Mouse (Mus musculus): ENCODE results near the gene Gpr31b.
"Not testable (repeated sequence)": the region's sequence is repeated elsewhere in the genome, so short reads cannot be mapped to it uniquely, and the experiment has no call there.

Gpr31b gene

DNA sequence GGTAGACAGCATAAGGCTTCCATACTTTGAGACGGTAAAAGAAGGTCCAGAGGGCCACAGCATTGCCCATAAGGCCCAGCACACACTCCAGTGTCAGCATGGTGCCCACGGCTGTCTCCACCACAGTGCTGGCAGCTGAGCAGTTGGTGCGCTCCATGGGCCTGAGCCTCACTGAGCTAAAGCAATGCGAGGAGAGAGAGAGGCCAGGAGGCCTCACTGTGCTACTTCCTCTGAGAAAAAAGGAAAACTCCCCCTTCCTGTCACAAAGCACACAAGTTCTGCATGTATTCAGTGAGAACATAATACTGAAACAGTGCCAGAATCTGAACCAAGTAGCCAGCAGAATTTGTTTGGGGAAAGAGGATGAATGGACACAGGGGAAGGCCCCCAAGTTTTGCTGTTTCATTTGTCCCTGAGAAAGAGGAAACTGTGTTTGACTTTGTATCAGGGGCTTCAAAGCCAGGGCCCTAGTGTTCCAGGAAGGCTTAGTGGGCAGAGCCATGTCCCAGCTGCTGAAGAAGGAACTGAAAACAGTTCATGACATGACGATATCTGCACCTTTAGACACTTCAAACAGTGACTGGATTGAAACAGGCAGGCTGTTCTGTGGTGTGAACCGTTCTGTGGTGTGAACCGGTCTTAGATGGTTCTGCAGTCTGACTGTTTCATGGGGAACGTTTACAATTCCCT, at the start of gene Gpr31b:
Gene Gpr31b, minus strand, starts transcription at position 173 of the 690 bp plus-strand sequence.
- DNase-seq (ENCODE audit: extremely low read depth, low read depth): not testable (repeated sequence)

DNA sequence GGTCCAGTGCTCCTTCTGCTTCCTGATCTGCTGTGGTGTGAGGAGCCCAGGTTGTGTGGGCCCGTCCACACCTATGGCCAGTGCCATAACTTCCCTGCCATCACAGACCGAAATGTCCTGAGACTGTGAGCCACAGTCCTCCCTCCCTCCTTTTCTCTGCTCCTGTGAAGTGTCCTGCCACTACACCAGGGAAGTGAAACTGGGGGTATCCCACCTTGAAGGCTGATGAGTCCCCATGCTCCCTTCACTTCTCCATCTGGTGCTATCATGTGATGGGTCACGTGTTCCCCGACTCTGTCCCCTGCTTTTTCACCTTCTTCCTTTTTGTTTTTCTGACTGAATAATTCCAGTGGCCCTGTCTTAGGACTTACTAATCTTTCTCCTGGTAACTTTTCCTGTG, 40.9 kb upstream of the Gpr31b start:
- not testable (repeated sequence) for DNase-seq (ENCODE audit: extremely low read depth, low read depth)

DNA sequence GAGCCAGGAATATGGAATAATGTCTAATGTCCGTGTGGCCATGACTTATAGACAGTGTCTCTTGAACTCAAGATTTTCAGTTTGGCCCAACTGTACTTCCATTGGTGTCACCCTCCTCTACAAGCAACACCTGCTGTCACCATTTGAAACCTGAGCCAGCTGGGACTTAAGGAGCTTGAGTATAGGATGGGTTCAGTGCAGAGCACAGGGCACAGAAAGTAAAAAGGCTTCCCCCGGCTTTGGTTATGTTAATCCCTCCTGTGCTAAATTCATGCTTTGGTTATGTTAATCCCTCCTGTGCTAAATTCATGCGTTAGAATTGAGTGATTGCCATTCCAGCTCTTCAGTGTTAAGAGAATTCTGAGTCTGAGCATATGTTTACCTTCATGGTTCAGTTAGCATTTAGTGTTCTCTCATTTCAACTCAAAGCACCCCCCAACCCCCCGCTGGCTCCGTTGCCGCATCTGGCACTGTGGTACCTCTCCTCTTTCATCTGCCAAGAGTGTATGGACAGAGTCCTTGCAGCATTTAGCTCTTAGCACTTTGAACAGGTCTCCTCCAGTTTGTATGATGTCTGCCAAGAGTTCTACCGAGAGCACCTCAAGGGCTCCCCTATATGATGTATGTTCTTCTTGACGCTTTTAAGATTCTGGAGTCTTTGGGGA, 40.1 kb upstream of the Gpr31b start:
- DNase-seq (ENCODE audit: extremely low read depth, low read depth): not testable (repeated sequence)

DNA sequence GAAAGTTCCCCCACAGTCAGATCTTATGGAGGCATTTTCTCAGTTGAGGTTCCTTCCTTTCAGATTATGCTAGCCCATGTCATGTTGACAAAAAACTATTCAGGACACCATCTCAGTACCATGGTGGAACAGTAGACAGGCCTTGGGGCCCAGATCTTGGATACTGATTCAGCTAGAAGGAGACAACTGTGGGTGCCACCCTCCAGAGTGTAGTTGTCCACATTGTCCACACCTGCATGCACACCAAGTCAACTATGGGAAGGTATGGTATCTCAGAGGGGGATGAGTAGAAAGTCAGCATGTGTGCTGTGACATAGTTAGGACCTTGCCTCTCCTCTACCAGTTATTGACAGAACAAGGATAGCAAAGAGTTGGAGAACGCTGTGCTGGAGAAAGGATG, 39.4 kb upstream of the Gpr31b start:
- DNase-seq (ENCODE audit: extremely low read depth, low read depth): not testable (repeated sequence)

DNA sequence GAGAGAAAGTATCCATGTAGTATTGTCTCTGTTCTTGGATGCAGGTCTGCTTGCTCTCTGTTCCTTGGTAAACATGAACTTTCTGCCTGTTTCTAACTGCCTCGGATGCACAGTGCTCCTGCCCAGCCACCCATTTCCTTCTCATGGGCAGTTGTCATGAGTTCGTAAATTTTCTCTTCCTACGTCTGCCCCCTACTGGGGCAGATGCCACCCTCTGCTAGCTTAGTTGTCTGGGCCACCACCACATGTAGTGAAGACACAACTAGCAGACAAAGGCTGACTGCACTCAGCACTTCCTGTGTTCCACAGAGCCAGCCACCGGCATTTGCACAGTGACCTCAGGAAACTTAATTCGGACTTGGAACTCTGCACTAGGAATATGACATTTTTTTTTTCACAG, 17.1 kb upstream of the Gpr31b start:
- not testable (repeated sequence) for DNase-seq (ENCODE audit: extremely low read depth, low read depth)

GRCm38 (mm10) chr17:13067864-13068385, 15.8 kb upstream of the Gpr31b start:
- not testable (repeated sequence) for DNase-seq (ENCODE audit: extremely low read depth, low read depth)

- DNase-seq (ENCODE audit: extremely low read depth, low read depth): not testable (repeated sequence)
Measured at GRCm38 (mm10) chr17:13062882-13063281, 10.8 kb upstream of the Gpr31b start.

DNA sequence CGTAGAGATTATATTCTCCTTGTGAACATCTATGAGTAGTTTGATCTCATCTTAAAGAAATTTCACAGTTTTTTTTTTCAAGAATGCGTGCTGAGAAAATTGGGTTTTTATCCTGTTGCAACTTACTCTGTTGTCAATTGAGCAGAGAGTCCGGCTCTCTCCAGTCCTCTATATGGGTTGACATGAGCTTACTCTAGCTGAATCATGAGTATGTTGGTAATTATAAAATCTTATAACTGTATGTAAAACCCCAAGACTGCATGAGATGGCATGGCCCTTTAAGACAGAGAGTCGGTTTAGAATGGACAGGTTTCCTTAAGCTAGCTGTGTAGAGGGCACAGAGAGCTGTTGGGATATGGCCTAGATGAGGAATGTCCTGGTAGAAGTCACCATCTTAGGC, 8.7 kb upstream of the Gpr31b start, which contains the start of gene Tcp10b:
Gene Tcp10b, plus strand, starts transcription at position 301 of the 400 bp plus-strand sequence.
- not testable (repeated sequence) for DNase-seq (ENCODE audit: extremely low read depth, low read depth)

- peak; percentile 12 for DNase-seq (ENCODE audit: extremely low read depth, low read depth)
Measured at GRCm38 (mm10) chr17:13043846-13044673, 8.0 kb downstream of the Gpr31b start.

GRCm38 (mm10) chr17:13036627-13037192, 15.4 kb downstream of the Gpr31b start:
- not testable (repeated sequence) for DNase-seq (ENCODE audit: extremely low read depth, low read depth)

- DNase-seq (ENCODE audit: extremely low read depth, low read depth): no peak
Measured at GRCm38 (mm10) chr17:13013316-13013715, 38.8 kb downstream of the Gpr31b start.

GRCm38 (mm10) chr17:13009887-13010286, 42.2 kb downstream of the Gpr31b start:
- DNase-seq (ENCODE audit: extremely low read depth, low read depth): peak; percentile 82

GRCm38 (mm10) chr17:13008528-13008927, 43.6 kb downstream of the Gpr31b start:
- no peak for DNase-seq (ENCODE audit: extremely low read depth, low read depth)

- peak; percentile 85 for DNase-seq (ENCODE audit: extremely low read depth, low read depth)
Measured at GRCm38 (mm10) chr17:13007730-13008425, 44.2 kb downstream of the Gpr31b start.

GRCm38 (mm10) chr17:13006984-13007383, 45.1 kb downstream of the Gpr31b start:
- DNase-seq (ENCODE audit: extremely low read depth, low read depth): no peak

- DNase-seq (ENCODE audit: extremely low read depth, low read depth): not testable (repeated sequence)
Measured at GRCm38 (mm10) chr17:13006546-13006945, 45.5 kb downstream of the Gpr31b start, which contains the start of gene Sod2. Sod2 (plus strand) TSS chr17:13006846.

DNA sequence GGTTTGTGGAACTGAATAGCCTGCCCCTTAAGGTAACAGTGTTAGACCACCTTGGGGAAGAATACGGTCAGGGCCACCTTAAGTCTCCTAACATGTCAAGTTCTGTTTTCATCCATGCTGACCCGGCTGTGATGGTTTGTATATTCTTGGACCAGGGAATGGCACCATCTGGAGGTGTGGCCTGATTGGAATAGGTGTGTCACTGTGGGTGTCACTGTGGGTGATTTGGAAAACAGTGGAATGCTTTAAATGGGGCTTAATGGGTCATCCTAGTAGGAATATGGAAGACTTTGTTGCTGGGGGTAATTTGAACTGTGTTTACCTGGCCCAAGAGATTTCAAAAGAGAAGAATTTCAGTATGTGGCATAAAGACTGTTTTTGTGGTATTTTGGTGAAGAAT, 47.7 kb downstream of the Gpr31b start:
- DNase-seq (ENCODE audit: extremely low read depth, low read depth): not testable (repeated sequence)

DNA sequence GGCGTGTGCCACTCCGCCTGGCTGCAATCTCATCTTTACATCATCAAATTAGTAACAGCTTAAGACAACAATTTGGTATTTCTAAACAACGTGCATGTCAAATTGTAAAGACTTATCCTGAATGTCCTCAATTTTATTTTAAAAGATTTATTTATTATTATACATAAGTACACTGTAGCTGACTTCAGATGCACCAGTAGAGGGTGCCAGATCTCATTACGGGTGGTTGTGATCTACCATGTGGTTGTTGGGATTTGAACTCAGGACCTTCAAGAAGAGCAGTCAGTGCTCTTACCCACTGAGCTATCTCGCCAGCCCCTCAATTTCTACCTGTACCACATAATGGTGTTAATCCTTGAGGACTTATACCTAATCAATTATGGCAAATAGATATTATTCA, 49.9 kb downstream of the Gpr31b start:
- not testable (repeated sequence) for DNase-seq (ENCODE audit: extremely low read depth, low read depth)
